Mouse (Mus musculus): ENCODE results near the gene Npepl1.
A peak's percentile ranks its signal among the peaks of the same experiment; 100 is the strongest.

Gene Npepl1

GRCm38 (mm10) chr2:174109991-174110782 lies at the start of gene Npepl1:
Gene Npepl1, plus strand, starts transcription at chr2:174110349.
- peak; percentile 76 to 77 for DNase-seq

- no peak for DNase-seq
These were observed 48.9 kb upstream of the Npepl1 start for GRCm38 (mm10) chr2:174061219-174061618.

- no peak for DNase-seq
These were observed 47.1 kb upstream of the Npepl1 start for GRCm38 (mm10) chr2:174063074-174063473.

GRCm38 (mm10) chr2:174063527-174064211 lies 46.5 kb upstream of the Npepl1 start:
- no peak for DNase-seq

GRCm38 (mm10) chr2:174067793-174068419 lies 42.2 kb upstream of the Npepl1 start:
- no peak for DNase-seq

- no peak for DNase-seq
These were observed 40.6 kb upstream of the Npepl1 start for GRCm38 (mm10) chr2:174069532-174070049.

GRCm38 (mm10) chr2:174071406-174071805 lies 38.7 kb upstream of the Npepl1 start:
- DNase-seq: no peak

GRCm38 (mm10) chr2:174073156-174073790 lies 36.9 kb upstream of the Npepl1 start:
- no peak for DNase-seq

- DNase-seq: peak; percentile 28 to 32
These were observed 35.5 kb upstream of the Npepl1 start for GRCm38 (mm10) chr2:174074621-174075020.

- DNase-seq: peak; percentile 38 to 43
These were observed 35.0 kb upstream of the Npepl1 start for GRCm38 (mm10) chr2:174075072-174075570.

- peak; percentile 96 to 97 for DNase-seq
These were observed 34.3 kb upstream of the Npepl1 start, which contains the start of gene Stx16 for GRCm38 (mm10) chr2:174075673-174076432. Gene Stx16, plus strand, starts transcription at chr2:174076308.

- DNase-seq: no peak
These were observed 33.7 kb upstream of the Npepl1 start for GRCm38 (mm10) chr2:174076433-174076824.

- peak; percentile 17 to 24 for DNase-seq
These were observed 33.0 kb upstream of the Npepl1 start for GRCm38 (mm10) chr2:174077004-174077695.

- DNase-seq: no peak
These were observed 32.3 kb upstream of the Npepl1 start for GRCm38 (mm10) chr2:174077776-174078338.

- no peak for DNase-seq
These were observed 28.3 kb upstream of the Npepl1 start for GRCm38 (mm10) chr2:174081833-174082232.

GRCm38 (mm10) chr2:174082380-174082918 lies 27.7 kb upstream of the Npepl1 start:
- no peak for DNase-seq

GRCm38 (mm10) chr2:174095086-174095485 lies 15.1 kb upstream of the Npepl1 start:
- DNase-seq: no peak

- no peak for DNase-seq
These were observed 7.8 kb upstream of the Npepl1 start for GRCm38 (mm10) chr2:174102399-174102798.

GRCm38 (mm10) chr2:174103527-174103926 lies 6.6 kb upstream of the Npepl1 start:
- DNase-seq: no peak

GRCm38 (mm10) chr2:174107375-174107774 lies 2.8 kb upstream of the Npepl1 start:
- no peak for DNase-seq
